Mouse (Mus musculus) heart, adult 9 months (tissue): ENCODE results near the gene Hsh2d.

Source experiments
- DNase-seq, 2 experiments: peaks; one replicate each; pipeline ENCODE4 v3.0.0; 2022; ENCODE audit warnings: low spot score in 2 of 2

Hsh2d gene

DNA sequence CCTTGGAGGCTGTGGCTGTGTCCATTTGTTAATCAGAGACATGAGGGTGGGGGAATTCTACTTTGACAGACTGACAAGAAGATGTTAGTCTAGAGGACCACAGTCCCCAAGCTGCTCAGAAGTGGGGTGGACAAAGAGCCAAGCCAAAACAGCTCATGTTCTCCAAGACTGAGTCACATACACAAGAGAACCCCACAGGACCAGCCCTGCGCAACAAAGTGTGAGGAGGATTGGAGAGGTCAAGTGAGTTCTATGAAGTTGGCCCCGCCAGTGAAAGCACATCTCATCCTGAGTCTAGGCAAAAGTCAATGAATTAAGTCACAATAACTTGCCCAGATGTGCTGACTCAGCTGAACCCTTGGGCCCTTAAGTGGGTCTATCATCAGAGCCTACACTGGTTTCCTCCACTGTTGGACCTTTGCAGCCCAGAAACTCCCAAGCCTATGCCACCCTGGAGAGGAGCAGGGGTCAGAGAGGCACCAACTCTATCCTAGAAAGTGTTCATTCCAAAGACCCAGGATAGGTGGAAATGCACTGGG lies 1.6 kb upstream of the Hsh2d start:
- peak in 1 of 2 experiments; percentile 19 for DNase-seq

DNA sequence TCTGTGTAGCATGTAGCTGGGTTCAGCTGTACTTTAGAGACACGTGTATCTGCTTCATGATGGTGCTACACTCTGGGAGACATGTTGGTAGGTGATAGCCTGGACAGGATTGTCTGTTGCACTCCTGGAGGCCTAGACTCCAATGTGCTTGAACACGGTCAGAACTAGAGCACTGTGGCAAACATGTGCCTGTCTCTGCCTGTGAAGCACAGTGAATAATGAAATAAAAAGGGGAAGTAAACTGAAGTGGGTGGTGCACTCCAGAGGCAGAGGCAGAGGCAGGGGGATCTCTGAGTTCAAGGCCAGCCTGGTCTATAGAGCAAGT lies 739 bp downstream of the Hsh2d start:
- DNase-seq, result no peak

DNA sequence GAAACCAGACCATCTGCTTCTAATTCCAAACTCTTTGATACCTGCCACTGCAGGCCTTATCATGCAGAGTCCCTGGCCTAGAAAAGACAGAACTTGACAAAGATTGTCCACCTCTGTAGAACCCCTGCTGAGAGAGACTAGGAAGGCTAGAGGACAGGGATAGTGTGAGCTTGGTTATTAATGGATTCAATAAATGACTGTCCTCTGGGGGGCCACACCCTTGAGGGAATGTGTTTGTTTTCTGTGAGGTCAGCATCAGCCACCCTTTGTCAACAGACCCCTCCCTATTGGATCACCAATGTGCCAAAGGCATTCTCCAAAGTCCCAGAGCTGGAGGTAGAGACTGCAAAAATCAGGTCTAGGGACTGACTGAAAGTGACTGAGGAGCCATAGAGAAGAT lies 2.6 kb downstream of the Hsh2d start:
- no peak for DNase-seq

DNA sequence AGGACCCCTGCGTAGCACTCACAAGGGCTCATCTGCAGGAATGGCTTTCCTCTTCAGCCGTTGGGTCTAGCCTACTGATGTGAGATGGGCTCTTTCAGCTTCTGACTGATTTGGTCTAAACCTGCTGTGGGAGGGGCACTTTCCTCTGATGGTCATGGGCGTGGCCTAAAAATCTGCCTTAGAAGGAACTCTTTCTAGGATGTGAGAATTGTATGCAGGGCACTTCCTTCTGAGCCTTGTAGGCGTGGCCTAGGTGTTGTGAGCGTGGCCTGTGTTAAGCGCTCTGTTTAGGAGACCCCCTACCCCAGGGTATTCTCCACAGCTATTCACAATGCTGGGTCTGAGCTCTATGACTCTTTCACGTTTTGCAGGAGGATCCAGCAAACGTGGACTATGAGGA lies 8.6 kb downstream of the Hsh2d start:
- DNase-seq, result no peak

DNA sequence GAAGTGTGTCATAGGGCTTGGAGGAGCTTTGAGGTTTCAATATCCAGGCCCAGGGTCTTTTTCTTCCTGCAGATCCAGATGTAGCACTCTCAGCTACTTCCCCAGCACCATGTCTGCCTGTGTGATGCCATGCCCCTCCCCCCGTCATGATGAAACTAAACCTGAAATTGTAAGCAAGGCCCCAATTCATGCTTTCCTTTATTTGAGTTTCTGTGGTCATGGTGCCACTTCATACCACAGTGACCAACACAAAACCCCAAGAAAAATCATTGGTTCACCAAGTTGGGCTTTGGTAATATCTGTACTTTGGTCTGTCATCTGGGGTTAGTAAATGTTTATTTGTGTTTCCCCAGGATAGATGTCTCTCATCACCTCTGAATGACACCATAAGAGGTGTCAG lies 19.1 kb downstream of the Hsh2d start:
- DNase-seq, result no peak

DNA sequence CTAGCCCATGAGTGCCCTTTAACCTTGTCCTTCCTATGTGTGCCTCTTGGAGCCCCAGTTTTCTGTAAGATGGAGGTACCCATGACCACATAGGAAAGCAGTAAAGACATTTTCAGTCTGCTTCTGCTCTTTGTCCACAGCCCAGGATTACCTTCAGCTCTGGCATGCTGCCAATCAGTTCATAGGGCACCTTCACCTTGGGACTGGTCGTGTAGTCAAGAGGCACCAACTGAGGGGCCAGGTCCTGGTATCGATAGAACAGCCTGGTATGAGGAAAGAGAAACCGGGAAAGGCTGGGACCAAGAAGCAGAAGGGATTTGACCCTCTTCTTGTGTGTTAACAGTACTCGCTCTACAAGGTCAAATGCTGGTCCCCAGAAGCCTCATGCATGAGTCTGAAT lies 20.8 kb downstream of the Hsh2d start:
- DNase-seq, result no peak

DNA sequence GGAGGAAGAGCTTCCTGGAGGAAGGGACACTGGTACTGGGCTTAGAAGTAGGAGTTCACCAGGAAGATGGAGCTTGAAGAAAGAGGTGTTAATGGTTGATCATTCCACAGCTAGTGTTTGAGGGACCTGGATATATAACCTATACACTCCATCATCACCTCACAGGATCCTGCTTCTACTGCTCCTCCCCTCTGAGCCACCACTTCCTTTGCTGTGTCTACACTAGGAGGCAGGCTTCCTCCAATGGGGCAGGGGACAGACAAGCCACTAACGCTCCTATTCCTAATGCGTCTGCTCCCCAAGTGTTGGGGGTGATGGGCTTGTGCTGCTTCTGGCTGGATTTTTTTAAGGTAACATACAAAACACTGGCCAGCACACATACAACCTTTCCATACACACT lies 21.3 kb downstream of the Hsh2d start:
- no peak for DNase-seq

DNA sequence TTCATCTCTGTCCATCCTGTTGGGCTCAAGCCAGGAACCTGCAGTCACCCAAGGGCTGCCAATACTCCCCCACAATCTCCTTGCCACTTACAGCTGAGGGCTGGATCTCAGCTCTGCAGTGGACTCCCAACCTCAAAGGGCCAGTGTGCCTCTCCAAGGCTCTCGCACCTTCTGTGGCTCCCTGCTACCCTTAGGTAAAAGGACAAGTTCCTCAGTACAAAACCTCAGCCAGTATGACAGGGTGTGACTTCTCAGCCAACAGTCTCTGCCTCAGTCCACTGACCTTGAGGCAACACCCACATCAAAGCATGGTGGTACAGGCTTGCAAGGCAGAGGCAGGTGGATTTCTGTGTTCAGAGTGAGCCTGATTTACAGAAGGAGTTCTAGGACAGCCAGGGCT lies 22.4 kb downstream of the Hsh2d start:
- DNase-seq, result no peak

DNA sequence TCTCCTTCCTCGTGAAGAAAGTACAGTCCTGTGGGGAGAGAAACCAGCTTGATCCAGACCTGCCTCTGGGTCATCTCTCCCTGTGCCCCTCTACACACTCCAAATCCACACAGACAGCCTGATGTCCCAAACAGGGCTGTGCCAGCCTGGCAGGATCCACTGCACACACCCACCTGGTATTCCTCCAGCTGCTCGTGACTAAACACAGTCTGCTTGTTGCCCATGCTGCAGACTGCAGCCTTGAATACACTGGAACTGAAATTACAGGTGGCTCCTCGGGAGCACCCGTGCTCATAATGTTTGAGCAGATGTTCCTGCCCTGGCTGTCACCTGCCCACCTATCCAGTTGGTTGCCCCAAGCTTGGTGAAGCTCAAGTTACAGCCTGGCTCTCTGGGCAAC lies 23.3 kb downstream of the Hsh2d start, which contains the start of gene Cib3:
TSS of gene Cib3 (minus strand) at position 87 of the 400 bp plus-strand sequence.
- no peak for DNase-seq

DNA sequence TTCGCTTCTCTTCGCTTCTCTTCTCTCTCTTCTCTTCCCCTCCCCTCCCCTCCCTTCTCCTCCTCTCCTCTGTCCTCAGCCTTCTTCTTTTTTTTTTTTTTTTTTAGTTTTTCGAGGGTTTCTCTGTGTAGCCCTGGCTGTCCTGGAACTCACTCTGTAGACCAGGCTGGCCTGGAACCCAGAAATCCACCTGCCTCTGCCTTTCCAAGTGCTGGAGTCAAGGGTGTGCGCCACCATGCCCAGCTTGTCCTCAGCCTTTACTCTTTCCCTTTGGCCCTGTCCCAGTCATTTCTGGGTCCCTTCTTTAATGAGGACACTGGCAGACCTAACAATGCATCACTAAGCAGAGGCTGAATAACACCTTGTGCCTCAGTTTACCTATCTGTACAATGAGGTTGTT lies 24.1 kb downstream of the Hsh2d start, which contains the start of gene Gm11034:
TSS of gene Gm11034 (minus strand) at position 101 of the 400 bp plus-strand sequence.
- no peak for DNase-seq

DNA sequence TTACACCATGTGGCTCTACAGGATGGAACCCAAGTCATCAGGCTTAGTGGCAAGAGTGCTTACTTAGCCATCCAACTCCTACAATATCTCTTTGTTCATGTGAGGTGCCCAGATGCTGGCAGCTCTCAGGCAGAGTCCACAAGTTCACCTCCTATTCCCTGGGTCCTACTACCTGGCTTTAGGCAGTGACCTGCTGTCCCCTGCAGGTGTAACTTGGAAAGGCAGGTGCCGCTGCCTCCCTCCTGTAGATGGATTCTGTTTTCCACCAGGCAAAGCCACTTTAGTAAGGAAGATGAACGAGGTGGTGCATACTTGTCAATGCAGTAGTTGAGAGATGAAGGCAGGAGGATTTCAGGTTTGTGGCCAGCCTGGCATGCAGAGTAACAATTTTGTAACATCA lies 25.6 kb downstream of the Hsh2d start:
- DNase-seq, result no peak

DNA sequence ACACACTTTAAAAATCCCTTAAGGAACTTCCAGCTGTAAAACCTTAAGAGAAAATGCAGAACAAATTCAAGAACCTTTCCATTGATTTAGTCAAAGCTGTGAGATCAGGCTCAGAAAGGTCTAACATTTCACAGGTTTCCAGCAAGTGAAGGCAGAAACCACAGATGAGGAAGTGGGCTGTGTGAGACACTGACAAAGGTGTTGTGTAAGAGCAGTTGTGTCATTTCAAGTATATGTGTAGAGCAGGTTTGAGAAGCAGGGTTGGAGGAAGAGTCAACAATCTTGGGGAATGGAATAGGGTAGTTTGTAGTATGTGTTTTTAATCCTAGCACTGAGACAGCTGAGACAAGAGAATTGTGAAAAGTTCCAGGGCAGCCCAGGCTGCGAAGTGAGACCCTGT lies 26.4 kb downstream of the Hsh2d start:
- DNase-seq, result no peak

DNA sequence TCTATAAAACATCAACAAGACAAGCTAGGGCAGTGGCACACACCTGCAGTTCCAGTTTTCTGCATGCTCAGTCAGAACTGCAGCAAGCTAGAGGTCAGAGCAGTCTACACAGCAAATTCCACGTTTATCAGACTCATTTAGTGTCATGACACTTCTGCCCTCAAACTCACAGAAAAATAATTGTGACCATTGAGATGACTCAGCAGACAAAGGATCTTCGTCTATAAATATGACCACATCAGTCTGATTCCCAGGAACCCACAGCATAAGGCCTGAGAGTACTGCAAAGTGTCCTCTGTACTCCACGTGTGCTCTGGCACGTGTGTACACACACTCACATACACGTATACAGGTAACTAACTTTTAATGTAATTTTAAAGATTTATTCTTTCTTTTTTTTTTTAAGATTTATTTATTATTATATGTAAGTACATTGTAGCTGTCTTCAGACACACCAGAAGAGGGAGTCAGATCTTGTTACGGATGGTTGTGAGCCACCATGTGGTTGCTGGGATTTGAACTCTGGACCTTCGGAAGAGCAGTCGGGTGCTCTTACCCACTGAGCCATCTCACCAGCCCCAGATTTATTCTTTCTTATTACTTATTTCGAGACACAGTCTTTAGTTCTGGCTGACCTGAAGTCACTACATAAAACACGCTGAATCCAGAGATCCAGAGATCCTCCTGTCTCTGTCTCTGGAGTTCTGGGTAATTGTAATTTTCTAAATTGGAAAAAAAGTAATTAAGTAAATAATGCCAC lies 29.5 kb downstream of the Hsh2d start:
- DNase-seq, result no peak

DNA sequence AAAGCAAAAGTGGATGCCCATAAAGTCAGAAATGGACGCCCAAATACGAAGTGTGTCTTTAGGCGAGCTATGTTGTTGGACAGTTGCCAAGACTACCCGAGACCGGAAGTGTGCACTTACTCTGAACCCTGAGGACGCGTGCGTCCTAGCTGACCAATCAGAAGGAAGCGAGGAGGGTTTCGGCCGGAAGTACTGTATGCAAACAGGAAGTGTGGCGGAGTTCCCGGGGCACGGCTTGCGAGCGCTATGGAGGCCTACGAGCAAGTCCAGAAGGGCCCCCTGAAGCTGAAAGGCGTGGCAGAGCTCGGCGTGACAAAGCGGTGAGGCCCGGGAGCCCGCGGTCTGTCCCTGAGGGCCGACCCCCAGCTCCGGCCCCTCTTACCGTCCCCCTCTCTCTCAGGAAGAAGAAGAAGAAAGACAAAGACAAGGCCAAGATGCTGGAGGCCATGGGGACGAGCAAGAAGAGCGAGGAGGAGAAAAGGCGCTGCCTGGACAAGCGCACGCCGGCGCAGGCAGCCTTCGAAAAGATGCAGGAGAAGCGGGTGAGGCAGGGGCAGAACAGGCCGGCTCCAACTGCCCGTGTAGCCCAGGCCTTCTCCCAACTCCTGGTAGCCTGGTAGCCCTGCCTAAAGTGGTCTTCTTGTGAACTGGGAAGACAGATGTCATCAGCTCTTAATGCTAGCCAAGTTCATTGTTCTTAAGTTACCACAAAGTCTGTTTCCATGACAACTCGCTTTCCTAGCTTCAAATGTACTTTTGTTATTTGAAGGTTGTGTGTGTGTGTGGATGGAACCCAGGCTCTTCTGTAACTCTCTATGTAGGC lies 30.3 kb downstream of the Hsh2d start, which contains the start of gene Fam32a:
TSS of gene Fam32a (plus strand) at position 190 of the 823 bp plus-strand sequence.
- peak; percentile 90 to 92 for DNase-seq

DNA sequence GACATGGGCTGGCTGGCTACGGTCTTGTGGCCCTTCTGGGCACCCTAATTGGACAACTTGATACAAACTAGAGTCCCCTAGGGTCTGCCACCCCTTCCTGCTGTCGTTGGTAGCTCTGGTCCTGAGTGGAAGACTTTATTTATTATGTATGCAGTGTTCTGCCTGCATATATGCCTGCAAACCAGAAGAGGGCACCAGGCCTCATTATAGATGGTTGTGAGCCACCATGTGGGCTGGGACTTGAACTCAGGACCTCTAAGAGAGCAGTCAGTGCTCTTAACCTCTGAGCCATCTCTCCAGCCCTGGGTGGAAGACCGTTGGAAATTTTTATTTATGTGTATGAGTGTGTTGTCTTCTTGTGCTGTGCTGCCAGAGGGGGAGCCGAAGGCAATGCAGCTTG lies 31.3 kb downstream of the Hsh2d start:
- DNase-seq, result no peak

DNA sequence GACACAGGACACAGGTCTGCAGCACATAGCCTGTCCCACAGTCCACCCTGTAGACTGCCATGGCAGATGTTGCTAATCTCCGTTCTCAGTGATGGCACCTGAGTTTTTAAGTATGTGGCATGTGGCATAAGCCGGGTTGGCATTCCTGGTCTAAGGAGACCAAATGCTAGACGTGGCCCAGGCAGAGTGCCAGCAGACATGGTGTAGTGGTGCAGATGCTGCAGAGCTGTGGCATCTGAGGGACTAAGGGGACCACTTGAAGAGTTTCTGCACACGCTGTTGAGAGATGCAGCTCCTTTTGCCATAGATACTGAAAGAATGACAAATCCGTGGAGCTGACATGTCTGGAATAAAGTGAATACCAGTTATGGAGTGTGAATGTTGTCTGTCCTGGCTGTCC lies 33.2 kb downstream of the Hsh2d start:
- DNase-seq, result no peak

DNA sequence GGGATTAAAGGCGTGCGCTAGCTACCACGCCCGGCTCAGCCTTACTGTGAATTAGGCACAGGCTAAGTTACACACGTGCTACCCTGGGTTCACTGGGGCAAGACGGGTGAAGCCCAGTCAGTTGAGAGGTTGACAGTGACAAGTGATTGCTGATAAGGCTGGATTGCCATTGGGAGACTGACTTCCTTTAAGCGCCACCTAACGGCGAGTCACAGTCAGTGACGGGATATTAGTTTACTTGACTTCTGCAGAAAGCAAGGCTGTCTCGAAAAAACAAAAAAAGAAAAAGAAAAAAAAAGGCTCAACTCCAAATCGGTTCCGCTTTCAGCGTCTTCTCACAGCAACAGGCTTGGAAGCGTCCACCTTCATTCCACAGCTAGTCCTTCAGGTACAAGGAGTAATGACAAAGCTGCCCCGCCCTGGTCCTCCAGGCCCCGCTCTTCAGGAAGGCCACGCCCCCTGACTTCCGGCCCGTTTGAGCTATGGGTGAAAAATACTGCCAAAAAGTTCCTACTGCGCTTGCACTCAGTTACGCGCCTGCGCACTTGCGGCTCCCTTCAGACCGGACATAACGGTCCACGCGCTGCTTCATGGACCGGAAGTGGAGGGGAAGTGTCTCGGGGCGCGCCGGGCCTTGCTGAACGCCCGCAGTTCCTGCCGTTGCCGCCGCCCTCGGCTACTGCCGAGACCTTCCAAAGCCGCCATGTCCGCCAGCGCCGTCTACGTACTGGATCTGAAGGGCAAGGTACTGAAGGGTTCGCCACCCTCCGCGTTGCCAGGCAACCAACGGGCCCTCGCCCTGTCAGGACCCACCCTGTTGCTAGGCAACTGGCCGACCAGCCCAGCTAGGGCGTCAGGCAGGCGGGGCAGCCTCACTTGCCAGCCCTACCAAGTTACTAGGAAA lies 50.3 kb downstream of the Hsh2d start, which contains the start of gene Ap1m1:
TSS of gene Ap1m1 (plus strand) at position 520 of the 904 bp plus-strand sequence.
- DNase-seq, result peak; percentile 99

DNA sequence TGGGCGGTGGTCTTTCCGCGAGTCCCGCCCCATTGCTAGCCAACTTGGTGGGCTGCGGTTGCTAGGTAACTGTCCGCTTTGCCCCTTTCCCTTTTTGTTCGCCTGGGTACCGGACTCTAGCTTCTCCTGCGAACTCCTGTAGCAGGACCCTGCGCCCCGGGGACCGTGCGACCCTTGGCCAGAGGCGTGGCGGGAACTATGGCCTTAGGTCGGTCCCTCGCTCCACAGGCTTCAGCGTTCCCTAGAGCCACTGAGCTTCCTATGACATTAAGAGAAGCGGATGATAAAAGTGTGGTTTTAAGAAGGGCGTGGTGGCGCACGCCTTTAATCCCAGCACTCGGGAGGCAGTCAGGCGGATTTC lies 50.9 kb downstream of the Hsh2d start:
- DNase-seq, result no peak

DNA sequence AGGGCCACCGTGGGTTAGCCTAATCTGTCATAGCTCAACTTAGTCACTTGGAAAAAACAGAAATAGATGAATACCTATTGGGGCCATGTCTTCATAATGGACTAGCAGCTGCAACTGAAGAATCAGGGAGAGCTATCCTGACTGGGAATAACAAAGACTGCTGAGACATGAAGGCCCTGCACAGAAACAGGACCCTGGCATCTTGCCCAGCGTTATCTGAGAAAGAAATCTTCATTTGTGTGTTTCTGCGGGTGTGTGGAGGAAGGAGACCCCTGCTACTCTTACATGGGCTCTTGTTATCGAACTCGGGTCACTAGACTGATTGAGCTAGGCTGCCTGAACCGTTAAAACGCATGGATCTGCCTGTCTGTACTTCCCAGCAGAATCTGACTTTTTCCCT lies 51.5 kb downstream of the Hsh2d start:
- no peak for DNase-seq

DNA sequence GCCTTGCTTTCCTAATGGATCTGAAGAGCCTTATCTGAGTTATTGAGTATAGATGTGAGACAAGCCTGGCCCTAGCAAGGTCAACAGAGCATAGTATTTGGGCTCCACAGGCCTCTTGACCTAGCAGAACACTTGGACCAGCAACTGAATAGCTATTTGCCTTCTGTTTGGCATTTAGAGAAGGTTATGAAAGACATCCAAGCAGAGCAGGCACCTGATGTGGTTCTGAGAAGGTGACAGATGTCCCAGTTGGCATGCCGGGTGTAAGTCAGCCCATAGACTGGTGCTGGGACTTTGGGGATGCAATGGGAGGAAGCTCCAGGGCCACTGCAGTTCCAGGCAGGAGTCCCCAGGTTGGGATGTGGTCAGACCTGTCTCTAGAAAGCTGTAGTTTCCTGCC lies 52.8 kb downstream of the Hsh2d start:
- DNase-seq, result peak in 1 of 2 experiments; percentile 38

DNA sequence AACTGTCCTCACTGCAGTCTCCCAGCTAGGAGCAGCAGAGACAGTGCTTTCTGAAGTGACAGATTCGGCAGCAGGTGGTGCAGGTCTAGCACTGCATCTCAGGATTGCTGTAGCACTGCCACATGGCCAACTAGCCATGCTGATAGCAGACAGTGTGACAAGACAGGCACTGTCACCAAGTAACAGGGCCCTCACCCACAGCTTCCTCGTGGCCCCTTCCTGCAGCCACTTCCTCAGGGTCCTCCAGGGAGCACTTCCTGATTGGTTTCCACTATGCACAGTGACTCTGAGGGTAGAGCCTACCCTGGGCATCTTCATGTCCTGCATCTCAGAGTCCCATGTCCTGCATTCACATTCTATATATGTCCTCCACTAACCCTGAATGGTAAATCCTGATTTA lies 55.2 kb downstream of the Hsh2d start:
- DNase-seq, result no peak
